ENCODE assay signal across 8 mouse cellular contexts in the genomic region with DNA sequence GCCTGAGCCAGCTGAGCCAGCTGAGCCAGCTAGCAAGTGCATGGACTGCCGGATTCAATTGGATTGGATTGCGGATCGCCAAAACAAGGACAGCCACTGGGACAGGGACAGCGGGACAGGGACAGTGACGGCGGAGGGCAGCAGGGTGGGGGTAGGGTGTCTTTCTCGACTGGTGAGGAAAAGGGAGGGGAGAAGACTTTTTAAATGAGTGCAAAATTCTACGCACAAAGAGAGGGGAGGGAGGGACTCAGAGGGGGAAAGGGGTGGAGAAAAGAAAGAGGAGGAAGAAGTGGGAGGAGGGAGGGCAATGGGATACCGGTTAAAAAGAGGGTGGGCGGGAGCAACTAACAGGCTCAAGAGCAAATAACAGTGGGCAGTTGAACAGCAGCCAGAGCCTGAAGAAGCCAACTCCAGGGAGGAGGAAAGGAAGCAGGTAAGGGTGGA.
DNase-seq lines count a peak whose midpoint lies in the region; ATAC-seq lines count a peak whose summit lies in the region.

No protein-coding gene starts in this region.

- no peaks in the 10 kb centered on the region for H3K9me3 ChIP-seq in hindbrain, embryonic 13.5 days

- 2% methylated on average over 10 of the region's 10 CpGs for WGBS in hindbrain, embryonic 13.5 days

- peak overlapping the region; percentile 38 for H3K4me3 ChIP-seq in brown adipose tissue, adult 24 weeks (ENCODE audit: insufficient read depth, low read depth, low read length)
- H3K4me3 ChIP-seq in hindbrain, embryonic 13.5 days: peak overlapping the region; percentile 27

- no peaks in the 10 kb centered on the region for H3K4me1 ChIP-seq in brown adipose tissue, adult 24 weeks (ENCODE audit: control insufficient read depth, insufficient read depth, insufficient read length, low read length)
- H3K4me1 ChIP-seq in hindbrain, embryonic 13.5 days (replicated peaks): peaks cover 8% of the 10 kb centered on the region

- peak overlapping the region; percentile 51 for H3K4me2 ChIP-seq in hindbrain, embryonic 13.5 days

- H3K27ac ChIP-seq in brown adipose tissue, adult 24 weeks (replicated peaks; ENCODE audit: low read depth, low read length): no peak overlapping the region; the same call in 1 of the 2 replicates
- H3K27ac ChIP-seq in hindbrain, embryonic 13.5 days: no peak overlapping the region

- peak; percentile 54 for ATAC-seq in hindbrain, embryonic 13.5 days (ENCODE audit: low FRiP score)
- ATAC-seq in activated CD4-positive, CD25-positive, alpha-beta regulatory T cell, adult 4 months: no peak

- peak; percentile 20 for DNase-seq in adrenal gland, adult 2 months
- DNase-seq in adrenal gland, adult 18-20 months (ENCODE audit: low spot score in 2 of 2): no peak
- peak; percentile 44 for DNase-seq in lung, postnatal 14 days
- DNase-seq in layer of hippocampus, adult 9-11 months: no peak
- no peak for DNase-seq in urinary bladder, postnatal 25 days (ENCODE audit: low spot score)

- H3K27me3 ChIP-seq in hindbrain, embryonic 13.5 days: peaks cover 11% of the 10 kb centered on the region; the same call in 1 of the 2 replicates

- no peaks in the 10 kb centered on the region for H3K36me3 ChIP-seq in hindbrain, embryonic 13.5 days

- peak overlapping the region; percentile 55; the same call in 1 of the 2 replicates for H3K9ac ChIP-seq in hindbrain, embryonic 13.5 days

Comparison
In these comparisons a context has a peak if more than half of its experiments do, and no peak if none do; other contexts are left out.
1. DNase-seq: peak in adrenal gland, adult 2 months (single experiment) and lung, postnatal 14 days (single experiment); none in adrenal gland, adult 18-20 months (0 of 2), layer of hippocampus, adult 9-11 months (single experiment) and urinary bladder, postnatal 25 days (single experiment).